Mouse (Mus musculus): ENCODE data around the gene Apold1.

The Apold1 gene

GRCm38 (mm10) chr6:134981231-134982062 is at the start of gene Apold1:
TSS of gene Apold1 (plus strand) at chr6:134981718.
- DNase-seq (ENCODE audit: low read depth), result no peak

GRCm38 (mm10) chr6:134932486-134933206 is 48.9 kb upstream of the Apold1 start:
- DNase-seq (ENCODE audit: low read depth), result no peak

GRCm38 (mm10) chr6:134933207-134933558 is 48.3 kb upstream of the Apold1 start:
- no peak for DNase-seq (ENCODE audit: low read depth)

DNA sequence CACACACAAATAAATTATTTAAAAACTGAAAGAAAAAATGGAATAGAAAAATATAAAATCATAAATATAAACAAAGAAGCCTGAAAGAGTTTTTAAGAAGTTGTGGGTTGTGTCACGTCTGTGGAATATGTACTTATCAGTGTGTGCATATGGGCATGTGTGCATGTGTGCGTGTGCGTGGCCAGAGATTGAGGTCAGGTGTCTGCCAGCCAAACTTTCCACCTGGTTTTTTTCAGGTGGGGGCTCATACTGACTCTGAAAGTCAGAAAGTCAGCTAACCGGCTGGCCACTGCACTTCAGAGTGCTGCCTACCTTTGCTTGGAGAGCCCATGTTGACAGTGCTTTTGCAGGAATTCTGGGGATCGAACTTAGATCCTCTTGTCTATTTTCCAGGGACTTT is 47.2 kb upstream of the Apold1 start:
- no peak for DNase-seq (ENCODE audit: low read depth)

GRCm38 (mm10) chr6:134939781-134940180 is 41.7 kb upstream of the Apold1 start:
- DNase-seq (ENCODE audit: low read depth), result no peak

- no peak for DNase-seq (ENCODE audit: low read depth)
These were observed 37.6 kb upstream of the Apold1 start for GRCm38 (mm10) chr6:134943759-134944407.

DNA sequence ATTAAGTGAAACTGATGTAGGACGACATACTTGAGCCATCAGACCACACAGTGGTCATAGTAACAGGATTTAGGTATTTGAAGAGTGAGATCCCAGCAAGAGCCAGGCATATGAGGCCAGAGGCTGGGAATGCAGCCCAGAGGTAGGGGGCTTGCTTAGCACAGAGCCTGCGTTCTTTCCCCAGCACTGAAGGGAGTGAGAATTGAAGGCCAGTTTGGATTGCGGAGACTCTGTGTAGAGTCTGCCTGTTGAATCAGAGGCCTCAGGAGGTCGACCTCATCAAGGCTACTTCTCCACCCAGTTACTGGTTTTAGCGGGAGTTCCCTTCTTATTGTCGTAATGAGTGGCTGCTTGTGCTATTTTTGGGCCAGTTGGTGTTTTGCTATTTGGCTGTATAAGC is 35.5 kb upstream of the Apold1 start:
- no peak for DNase-seq (ENCODE audit: low read depth)

- no peak for DNase-seq (ENCODE audit: low read depth)
These were observed 34.7 kb upstream of the Apold1 start for GRCm38 (mm10) chr6:134946858-134947257.

GRCm38 (mm10) chr6:134947311-134948087 is 34.0 kb upstream of the Apold1 start:
- DNase-seq (ENCODE audit: low read depth), result no peak

GRCm38 (mm10) chr6:134948522-134949061 is 32.9 kb upstream of the Apold1 start:
- no peak for DNase-seq (ENCODE audit: low read depth)

DNA sequence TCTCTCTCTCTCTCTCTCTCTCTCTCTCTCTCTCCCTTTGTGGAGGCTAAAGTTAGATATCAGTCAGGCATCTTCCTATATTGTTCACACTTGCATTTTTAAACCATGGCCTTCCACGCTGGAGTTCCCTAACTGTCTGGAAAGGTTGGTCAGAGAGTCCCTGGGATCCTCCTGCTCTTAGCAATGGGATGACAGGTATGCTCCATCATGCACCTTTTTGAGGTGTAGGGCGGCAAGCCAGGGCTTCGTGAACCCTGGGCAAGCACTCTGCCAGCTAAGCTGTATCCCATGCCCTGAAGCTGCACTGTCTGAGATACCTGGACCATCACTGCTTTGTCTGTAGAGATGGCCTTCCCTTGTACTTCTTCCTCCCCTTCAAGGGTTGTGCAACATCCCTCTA is 32.3 kb upstream of the Apold1 start:
- DNase-seq (ENCODE audit: low read depth), result no peak

DNA sequence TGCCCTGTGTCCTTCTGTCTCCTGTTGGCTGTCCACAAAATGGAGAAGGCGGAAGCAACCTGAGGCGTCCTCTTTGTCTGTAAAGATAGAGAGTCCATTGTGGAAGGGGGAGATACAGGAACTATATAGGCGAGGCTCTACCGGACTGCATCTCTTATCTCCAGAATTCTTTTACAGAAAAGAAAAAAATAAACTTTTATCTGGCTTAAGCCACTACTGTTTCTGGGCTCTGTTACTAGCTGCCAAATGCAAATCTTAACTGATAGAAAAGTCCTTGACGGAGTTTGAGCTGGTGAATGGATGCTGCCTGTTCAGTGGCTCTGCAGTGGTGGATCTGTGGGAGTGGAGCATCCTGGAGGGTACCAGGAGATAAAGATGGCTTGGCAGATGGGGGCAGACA is 30.2 kb upstream of the Apold1 start:
- no peak for DNase-seq (ENCODE audit: low read depth)

DNA sequence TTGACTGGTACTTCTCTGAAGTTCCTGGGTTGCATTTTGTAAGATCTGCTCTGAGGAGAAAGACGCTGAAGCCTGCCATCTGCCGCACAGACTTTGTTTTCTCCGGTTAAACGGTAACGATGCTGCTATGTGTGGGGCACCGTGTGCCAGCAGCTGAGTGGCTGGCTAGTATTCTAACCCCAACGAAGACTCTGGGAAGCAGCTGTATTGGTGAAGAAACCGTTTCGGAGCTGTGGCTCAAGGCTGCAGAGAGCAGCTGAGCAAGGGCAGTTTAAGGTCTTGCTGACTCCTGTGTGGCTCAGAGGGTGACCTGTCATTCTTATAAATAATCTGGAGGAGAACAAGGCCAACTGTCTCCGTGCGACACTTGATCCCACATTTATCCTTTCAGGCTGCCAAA is 27.5 kb upstream of the Apold1 start:
- DNase-seq (ENCODE audit: low read depth), result no peak

DNA sequence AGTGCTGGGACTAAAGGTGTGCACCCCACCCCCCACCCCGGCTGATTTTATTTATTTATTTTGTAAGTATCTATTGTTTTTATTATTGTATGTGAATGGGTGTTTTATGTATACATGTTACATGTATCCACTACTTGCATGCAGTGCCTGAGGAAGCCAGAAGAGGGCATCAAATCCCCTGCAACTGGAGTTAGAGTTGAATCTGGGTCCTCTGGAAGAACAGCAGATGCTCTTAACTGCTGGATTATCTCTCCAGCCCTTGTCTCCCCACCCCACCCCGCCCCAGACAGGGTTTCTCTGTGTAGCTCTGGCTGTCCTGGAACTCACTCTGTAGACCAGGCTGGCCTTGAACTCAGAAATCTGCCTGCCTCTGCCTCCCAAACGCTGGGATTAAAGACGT is 25.1 kb upstream of the Apold1 start:
- DNase-seq (ENCODE audit: low read depth), result no peak

DNA sequence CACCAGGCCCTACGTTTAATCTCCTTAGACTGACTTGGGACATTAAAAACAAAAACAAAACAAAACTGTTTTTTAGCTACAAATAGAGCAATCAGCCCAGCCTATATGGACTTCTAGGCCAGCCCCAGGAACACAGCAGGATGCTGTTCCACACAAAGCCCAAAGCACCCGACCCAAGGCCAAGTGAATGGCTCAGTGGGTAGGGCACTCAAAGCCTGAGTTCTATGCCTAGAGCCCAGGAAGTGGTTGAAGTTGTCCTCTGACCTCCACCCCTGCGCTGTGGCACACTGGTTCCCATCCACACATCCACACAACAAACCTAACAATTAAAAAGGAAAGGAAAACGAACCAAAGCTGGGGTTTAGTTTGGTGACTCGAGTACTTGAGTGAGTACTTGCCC is 20.2 kb upstream of the Apold1 start:
- DNase-seq (ENCODE audit: low read depth), result no peak

GRCm38 (mm10) chr6:134961858-134962517 is 19.5 kb upstream of the Apold1 start:
- no peak for DNase-seq (ENCODE audit: low read depth)

DNA sequence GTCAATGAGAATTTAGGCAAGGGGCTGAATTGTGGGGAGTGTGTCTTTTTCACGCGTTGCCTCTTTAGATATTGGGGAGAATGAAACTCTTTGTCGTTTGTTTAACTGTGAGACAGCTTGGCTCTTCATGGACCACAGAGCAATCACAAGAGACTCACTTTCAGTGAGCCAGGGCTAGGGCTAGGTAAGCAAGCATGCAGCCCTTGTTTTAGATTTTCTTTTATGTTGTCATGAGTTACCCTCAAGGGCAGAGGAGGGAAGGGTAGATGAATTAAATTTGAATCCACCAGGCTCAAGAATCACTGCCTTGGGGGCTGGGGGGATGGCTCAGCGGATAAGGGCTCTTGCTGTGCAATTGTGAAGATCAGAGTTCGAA is 19.0 kb upstream of the Apold1 start:
- no peak for DNase-seq (ENCODE audit: low read depth)

DNA sequence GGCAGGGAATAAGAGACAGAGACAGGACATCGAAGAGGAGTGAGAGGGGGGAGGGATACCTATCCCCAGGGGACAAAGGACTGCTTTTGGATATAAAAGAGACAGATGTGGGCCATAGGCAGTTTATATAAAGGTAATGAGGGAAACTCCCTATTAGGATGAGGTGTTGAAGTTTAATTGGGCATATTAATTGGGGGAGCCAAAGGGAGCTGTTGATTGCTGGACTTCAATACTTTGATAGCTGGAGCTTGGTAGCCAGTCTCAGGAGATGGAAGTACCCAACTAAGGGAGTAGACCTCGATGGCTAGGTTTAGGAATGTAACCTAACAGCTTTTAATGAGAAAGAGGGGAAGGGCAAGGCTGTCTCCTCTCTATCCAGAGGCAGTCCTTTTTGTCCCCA is 17.6 kb upstream of the Apold1 start:
- DNase-seq (ENCODE audit: low read depth), result no peak

GRCm38 (mm10) chr6:134966681-134967080 is 14.8 kb upstream of the Apold1 start:
- DNase-seq (ENCODE audit: low read depth), result no peak

DNA sequence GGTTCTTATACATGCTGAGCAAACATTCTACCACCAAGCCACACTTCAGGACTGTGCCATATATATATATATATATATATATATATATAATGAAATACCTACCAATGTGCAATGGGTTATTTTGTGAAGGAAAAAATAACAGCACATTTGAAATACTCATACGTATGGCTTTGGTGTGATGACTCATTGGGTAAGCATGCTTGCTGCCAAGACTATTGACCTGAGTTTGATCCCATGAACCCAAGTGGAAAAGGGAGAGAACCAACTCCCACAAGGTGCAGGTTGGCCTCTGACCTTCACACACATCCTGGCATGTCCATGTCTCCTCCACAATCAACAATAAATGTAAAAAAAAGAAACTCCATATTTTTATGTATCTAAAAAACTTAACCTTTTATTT is 13.2 kb upstream of the Apold1 start:
- DNase-seq (ENCODE audit: low read depth), result no peak

DNA sequence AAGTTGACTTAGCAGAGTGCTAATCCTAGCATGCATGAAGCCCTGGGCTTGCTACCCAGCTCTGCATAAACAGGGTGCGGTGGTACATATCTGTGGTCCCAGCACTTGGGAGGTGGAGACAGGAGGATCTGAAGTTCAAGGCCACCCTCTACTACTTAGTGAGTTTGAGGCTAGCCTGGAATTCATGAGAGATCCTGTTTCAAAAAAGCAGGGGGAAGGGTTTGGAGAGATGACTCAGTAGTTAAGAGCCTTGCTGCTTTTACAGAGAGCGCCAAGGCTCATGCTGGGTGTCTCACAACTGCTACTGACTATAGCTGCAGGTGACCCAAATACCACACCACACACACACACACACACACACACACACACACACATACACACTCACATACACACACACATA is 12.0 kb upstream of the Apold1 start:
- no peak for DNase-seq (ENCODE audit: low read depth)

- no peak for DNase-seq (ENCODE audit: low read depth)
These were observed 9.4 kb upstream of the Apold1 start for GRCm38 (mm10) chr6:134972096-134972495.

Measured in c-Kit-positive CD71-negative TER-119-negative erythroid progenitor cells, embryonic 14.5 days (primary cell).